Mouse (Mus musculus) lung, postnatal 0 days (tissue): ENCODE results near the gene Psma5. TPM values are rescaled to one million over a fixed set of nuclear protein-coding genes. Genes with fewer than 3 reads are reported as not detected.
"Not testable (repeated sequence)": the region's sequence is repeated elsewhere in the genome, so short reads cannot be mapped to it uniquely, and the experiment has no call there.

Experiments used
- ATAC-seq: fragments of 200-750 bp; cut with Nextera tagmentation; 2 replicates; pipeline ENCODE4 v1.8.0; 2017; ENCODE audit warnings: moderate library complexity
- DNase-seq: peaks from one replicate; pipeline ENCODE4 v3.0.0-alpha.2; 2016; ENCODE audit warnings: low spot score
- H3K27ac ChIP-seq: fragments of 300-500 bp; sonication (generic); 2 replicates; pipeline ENCODE4 v1.5.1; 2014; ENCODE audit warnings: antibody characterized with exemption, mild to moderate bottlenecking, low read length, mixed read lengths
- H3K27me3 ChIP-seq: fragments of 300-500 bp; sonication (generic); replicated peaks from 2 replicates; pipeline ENCODE4 v1.6.1; 2014; ENCODE audit warnings: low read length, mixed read lengths; ENCODE audit not compliant: insufficient read depth
- H3K36me3 ChIP-seq: fragments of 300-500 bp; sonication (generic); 2 replicates; pipeline ENCODE4 v1.6.1; 2014; ENCODE audit warnings: low read length, mixed read lengths; ENCODE audit not compliant: insufficient read depth
- H3K4me1 ChIP-seq: fragments of 300-500 bp; sonication (generic); 2 replicates; pipeline ENCODE4 v1.6.1; 2014; ENCODE audit warnings: antibody characterized with exemption, low read depth, low read length, mixed read lengths; ENCODE audit not compliant: insufficient read depth
- H3K4me2 ChIP-seq: fragments of 300-500 bp; sonication (generic); replicated peaks from 2 replicates; pipeline ENCODE4 v1.6.1; 2014; ENCODE audit warnings: low read depth, mild to moderate bottlenecking, low read length, moderate library complexity, mixed read lengths
- H3K4me3 ChIP-seq: fragments of 300-500 bp; sonication (generic); 2 replicates; pipeline ENCODE4 v1.5.1; 2014; ENCODE audit warnings: low read depth, low read length
- H3K9ac ChIP-seq: fragments of 300-500 bp; sonication (generic); replicated peaks from 2 replicates; pipeline ENCODE4 v1.6.1; 2014; ENCODE audit warnings: low read depth, mild to moderate bottlenecking
- H3K9me3 ChIP-seq: fragments of 300-500 bp; sonication (generic); 2 replicates; pipeline ENCODE4 v1.6.1; 2016; ENCODE audit warnings: low read length, mixed read lengths
- CTCF ChIP-seq: IDR thresholded peaks from 2 replicates; pipeline ENCODE4 v1.5.1; 2016; ENCODE audit warnings: antibody characterized with exemption, mild to moderate bottlenecking
- EP300 ChIP-seq: IDR thresholded peaks from 2 replicates; pipeline ENCODE4 v1.6.1; 2016; ENCODE audit warnings: antibody characterized with exemption, mild to moderate bottlenecking, control low read depth
- WGBS: fragments of 180-500 bp; shearing (Covaris S2); extraction: QIAGEN DNeasy Blood & Tissue Kit; methylation state at CpG from one replicate; pipeline ENCODE4 v1.1.7; 2014; 5-methylcytosine and 5-hydroxymethylcytosine counted together
- polyA plus RNA-seq: library from polyadenylated mRNA; unstranded; fragments of >200 nt; fragmentation: Nextera tagmentation; extraction: Ambion mirVana; gene quantifications from 2 replicates; pipeline ENCODE4 v1.2.1, GENCODE M21; 2015

The Psma5 gene
- polyA plus RNA-seq, 1 experiment from 2014 or later = 163 TPM

- no peak for TF ChIP-seq CTCF
- Histone ChIP-seq H3K4me1 (no peaks in the 10 kb centered on the region), H3K9me3 (no peaks in the 10 kb centered on the region), H3K9ac (no peak overlapping the region), H3K36me3 (no peaks in the 10 kb centered on the region), H3K4me2 (no peak overlapping the region), H3K27me3 (peaks cover 16% of the 10 kb centered on the region), H3K27ac (no peak overlapping the region), H3K4me3 (no peak overlapping the region)
- 73% methylated on average over 2 of the region's 2 CpGs for WGBS
- no peak for DNase-seq
- ATAC-seq = no peak
Measured at GRCm38 (mm10) chr3:108227521-108227920, 29.2 kb upstream of the Psma5 start.

DNA sequence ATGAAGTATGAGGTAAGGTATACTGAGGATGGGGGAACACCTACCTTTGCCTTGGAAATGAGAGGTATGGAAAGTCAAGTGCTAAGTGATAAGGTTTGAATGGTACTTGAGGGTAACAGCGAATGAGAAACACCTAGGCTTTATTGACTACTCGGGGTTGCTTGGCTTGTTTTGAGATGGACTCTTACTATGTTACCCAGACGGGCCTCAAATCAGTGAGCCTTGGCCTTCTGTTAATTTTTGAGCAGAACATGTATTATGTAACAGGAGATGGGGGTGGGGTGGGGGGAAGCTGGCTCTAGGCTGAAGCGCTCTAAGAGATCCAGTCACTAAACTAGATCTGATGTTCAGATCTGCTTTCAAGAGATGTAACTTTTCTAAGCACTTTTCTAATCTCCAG, 25.1 kb upstream of the Psma5 start:
- no peaks in the 10 kb centered on the region for H3K36me3 ChIP-seq
- H3K4me3 ChIP-seq = no peak overlapping the region
- no peak overlapping the region for H3K9ac ChIP-seq
- peaks cover under 1% of the 10 kb centered on the region; the same call in 1 of the 2 replicates for H3K27me3 ChIP-seq
- no peak overlapping the region for H3K4me2 ChIP-seq
- TF ChIP-seq EP300 = no peak
- H3K4me1 ChIP-seq = no peaks in the 10 kb centered on the region
- no peak for DNase-seq
- H3K9me3 ChIP-seq = no peaks in the 10 kb centered on the region
- no peak for ATAC-seq
- no peak overlapping the region for H3K27ac ChIP-seq
- 54% methylated on average over 4 of the region's 4 CpGs for WGBS

- H3K4me1 ChIP-seq, H3K27me3 ChIP-seq, H3K27ac ChIP-seq, H3K36me3 ChIP-seq, H3K9me3 ChIP-seq, DNase-seq, ATAC-seq, H3K4me3 ChIP-seq, H3K4me2 ChIP-seq, H3K9ac ChIP-seq: not testable (repeated sequence)
- WGBS = 82% methylated on average over 4 of the region's 4 CpGs
Measured at GRCm38 (mm10) chr3:108237474-108238102, 19.1 kb upstream of the Psma5 start.

- Histone ChIP-seq H3K4me2 (no peak overlapping the region), H3K27ac (no peak overlapping the region), H3K9ac (no peak overlapping the region), H3K36me3 (no peaks in the 10 kb centered on the region), H3K9me3 (no peaks in the 10 kb centered on the region), H3K4me1 (no peaks in the 10 kb centered on the region), H3K27me3 (no peaks in the 10 kb centered on the region), H3K4me3 (no peak overlapping the region)
- TF ChIP-seq CTCF (no peak), EP300 (no peak)
- no peak for ATAC-seq
- 84% methylated on average over 3 of the region's 3 CpGs for WGBS
- DNase-seq = no peak
Measured at GRCm38 (mm10) chr3:108241243-108241839, 15.4 kb upstream of the Psma5 start.

GRCm38 (mm10) chr3:108246857-108247256, 9.9 kb upstream of the Psma5 start:
- Histone ChIP-seq H3K27ac (no peak overlapping the region), H3K36me3 (no peaks in the 10 kb centered on the region), H3K27me3 (no peaks in the 10 kb centered on the region), H3K4me1 (no peaks in the 10 kb centered on the region), H3K4me2 (no peak overlapping the region), H3K9me3 (no peaks in the 10 kb centered on the region), H3K9ac (no peak overlapping the region), H3K4me3 (no peak overlapping the region)
- DNase-seq (no peak), ATAC-seq (no peak)
- TF ChIP-seq CTCF (no peak), EP300 (no peak)
- WGBS = 68% methylated on average over 2 of the region's 2 CpGs

DNA sequence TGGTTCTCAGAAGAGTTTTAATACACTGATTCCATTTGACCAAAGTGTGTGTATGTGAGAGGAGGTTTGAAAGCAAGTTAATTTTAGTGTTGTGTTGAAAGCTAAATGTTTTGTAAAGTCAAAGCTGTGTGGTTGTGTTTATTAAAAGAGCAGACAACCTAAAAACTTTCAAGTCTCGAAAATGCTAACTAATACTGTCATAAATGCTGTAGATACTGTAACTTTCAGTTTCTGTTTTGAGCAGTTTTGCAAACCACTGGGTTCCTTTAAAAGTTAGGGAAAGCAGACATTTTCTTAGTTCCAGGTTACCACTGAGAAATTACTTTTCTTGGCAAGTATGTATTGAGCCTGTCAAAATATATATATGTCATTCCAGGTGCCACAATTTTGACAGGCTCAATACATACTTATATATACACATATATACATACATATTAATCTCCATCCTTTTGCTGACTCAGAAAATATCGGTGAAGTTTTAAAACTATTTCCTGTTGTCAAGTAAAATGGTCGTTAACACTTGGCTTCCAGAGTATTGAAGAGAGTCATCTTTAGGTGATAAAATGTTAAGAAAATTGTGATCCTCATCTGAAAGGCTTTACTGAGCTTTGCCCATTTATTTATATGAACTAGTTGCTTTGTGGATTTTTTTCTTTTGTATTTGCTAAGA, 1.2 kb downstream of the Psma5 start:
- Histone ChIP-seq H3K27me3 (no peaks in the 10 kb centered on the region), H3K4me2 (peak overlapping the region; percentile 93), H3K9ac (peak overlapping the region; percentile 72), H3K4me3 (peak overlapping the region; percentile 84), H3K4me1 (no peaks in the 10 kb centered on the region; the same call in 1 of the 2 replicates), H3K27ac (0 out of 2 replicates have a peak overlapping the region, but pooled peaks have one; percentile 43), H3K9me3 (no peaks in the 10 kb centered on the region), H3K36me3 (peaks cover 6% of the 10 kb centered on the region; the same call in 1 of the 2 replicates)
- TF ChIP-seq EP300 (no peak), CTCF (no peak)
- WGBS = 54% methylated on average over 3 of the region's 3 CpGs
- ATAC-seq (no peak), DNase-seq (peak; percentile 18)
